Mouse (Mus musculus) limb, embryonic 12.5 days (tissue): ENCODE results near the gene Dnajb14. TPM values are rescaled to one million over a fixed set of nuclear protein-coding genes. Genes with fewer than 3 reads are reported as not detected.

Experiments
- ATAC-seq: fragments of 200-750 bp; cut with Nextera tagmentation; 2 replicates; pipeline ENCODE4 v1.8.0; 2017; ENCODE audit warnings: low read depth, moderate TSS enrichment; ENCODE audit not compliant: insufficient number of reproducible peaks, insufficient read depth, low FRiP score, low TSS enrichment
- H3K27ac ChIP-seq: fragments of 300-500 bp; sonication (generic); 2 replicates; pipeline ENCODE4 v1.5.1; 2016; ENCODE audit warnings: mild to moderate bottlenecking, moderate library complexity
- H3K27me3 ChIP-seq: fragments of 300-500 bp; sonication (generic); 2 replicates; pipeline ENCODE4 v1.6.1; 2016; ENCODE audit warnings: mild to moderate bottlenecking, moderate library complexity
- H3K36me3 ChIP-seq: fragments of 300-500 bp; sonication (generic); 2 replicates; pipeline ENCODE4 v1.6.1; 2016; ENCODE audit warnings: mild to moderate bottlenecking, moderate library complexity
- H3K4me1 ChIP-seq: fragments of 300-500 bp; sonication (generic); replicated peaks from 2 replicates; pipeline ENCODE4 v1.6.1; 2016
- H3K4me2 ChIP-seq: fragments of 300-500 bp; sonication (generic); 2 replicates; pipeline ENCODE4 v1.6.1; 2016; ENCODE audit warnings: mild to moderate bottlenecking, moderate library complexity
- H3K4me3 ChIP-seq: fragments of 300-500 bp; sonication (generic); replicated peaks from 2 replicates; pipeline ENCODE4 v1.5.1; 2016; ENCODE audit warnings: mild to moderate bottlenecking
- H3K9ac ChIP-seq: fragments of 300-500 bp; sonication (generic); replicated peaks from 2 replicates; pipeline ENCODE4 v1.6.1; 2016; ENCODE audit warnings: mild to moderate bottlenecking, moderate library complexity
- H3K9me3 ChIP-seq: fragments of 300-500 bp; sonication (generic); 2 replicates; pipeline ENCODE4 v1.6.1; 2016; ENCODE audit warnings: mild to moderate bottlenecking, moderate library complexity
- WGBS: fragments of 180-500 bp; shearing (Covaris S2); methylation state at CpG from one replicate; pipeline ENCODE4 v1.1.7; 2016; 5-methylcytosine and 5-hydroxymethylcytosine counted together
- polyA plus RNA-seq: library from polyadenylated mRNA; unstranded; fragments of >200 nt; fragmentation: Nextera tagmentation; extraction: Ambion mirVana; gene quantifications from 2 replicates; pipeline ENCODE4 v1.2.1, GENCODE M21; 2016

Gene Dnajb14
- polyA plus RNA-seq, 1 experiment from 2014 or later, result 11.0 TPM

DNA sequence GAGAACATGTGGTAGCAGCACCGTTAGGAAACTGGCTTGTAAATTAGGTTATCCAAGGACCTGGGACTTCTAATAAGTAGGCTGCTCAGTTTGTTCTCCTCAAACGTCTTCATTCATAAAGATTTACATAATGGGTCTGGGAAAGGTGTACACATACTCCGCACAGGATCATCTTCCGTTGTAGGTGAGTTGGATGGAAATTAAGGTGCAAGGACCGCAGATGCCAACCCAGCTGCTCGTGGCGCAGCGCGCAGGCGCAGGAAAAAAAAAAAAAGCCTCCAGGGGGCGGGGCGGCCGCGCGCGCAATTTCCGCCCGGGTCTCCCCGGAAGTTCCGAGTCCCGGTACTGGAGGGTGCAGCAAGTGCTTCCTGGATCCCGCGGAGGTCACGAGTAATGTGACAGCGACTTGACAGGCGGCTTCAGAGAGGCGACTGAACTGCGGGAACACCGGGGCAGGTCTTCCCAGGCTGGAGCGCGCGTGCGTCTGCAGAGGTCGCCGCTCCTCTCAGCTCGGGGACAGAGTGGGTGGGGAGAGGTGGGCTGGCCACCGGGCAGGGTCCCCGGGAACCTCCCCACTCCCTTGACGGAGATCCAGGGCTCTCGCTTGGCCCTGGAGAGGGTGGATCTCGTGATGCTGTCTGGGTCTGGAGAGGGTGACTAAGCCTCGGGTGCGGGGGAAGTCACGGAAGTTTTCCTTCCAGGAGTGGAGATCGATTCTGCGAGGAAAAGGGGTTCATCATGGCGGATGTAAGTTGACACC lies 50.9 kb downstream of the Dnajb14 start, which contains the start of gene Lamtor3:
Lamtor3 (plus strand) TSS at position 335 of the 760 bp plus-strand sequence.
- Histone ChIP-seq H3K9me3 (no peaks in the 10 kb centered on the region), H3K4me3 (peak within 1 kb of the TSS; percentile 88), H3K36me3 (peaks cover 15% of the 10 kb centered on the region; the same call in 1 of the 2 replicates), H3K27me3 (no peaks in the 10 kb centered on the region), H3K4me2 (peak within 1 kb of the TSS; percentile 63), H3K9ac (peak within 1 kb of the TSS; percentile 75), H3K27ac (peak within 1 kb of the TSS; percentile 82), H3K4me1 (peaks cover 18% of the 10 kb centered on the region)
- ATAC-seq, result peak; percentile 87
- WGBS, result under 1% methylated on average over 47 of the region's 47 CpGs

GRCm38 (mm10) chr3:137918932-137919311 lies 51.4 kb downstream of the Dnajb14 start:
- Histone ChIP-seq H3K9ac (peak overlapping the region; percentile 75), H3K36me3 (peaks cover 20% of the 10 kb centered on the region), H3K4me1 (peaks cover 18% of the 10 kb centered on the region), H3K4me2 (peak overlapping the region; percentile 63), H3K27ac (peak overlapping the region; percentile 76; the same call in 1 of the 2 replicates), H3K4me3 (peak overlapping the region; percentile 88), H3K27me3 (no peaks in the 10 kb centered on the region), H3K9me3 (no peaks in the 10 kb centered on the region)
- 19% methylated on average over 6 of the region's 6 CpGs for WGBS
- ATAC-seq, result 0 out of 2 replicates have a peak, but pooled peaks have one; percentile 27

DNA sequence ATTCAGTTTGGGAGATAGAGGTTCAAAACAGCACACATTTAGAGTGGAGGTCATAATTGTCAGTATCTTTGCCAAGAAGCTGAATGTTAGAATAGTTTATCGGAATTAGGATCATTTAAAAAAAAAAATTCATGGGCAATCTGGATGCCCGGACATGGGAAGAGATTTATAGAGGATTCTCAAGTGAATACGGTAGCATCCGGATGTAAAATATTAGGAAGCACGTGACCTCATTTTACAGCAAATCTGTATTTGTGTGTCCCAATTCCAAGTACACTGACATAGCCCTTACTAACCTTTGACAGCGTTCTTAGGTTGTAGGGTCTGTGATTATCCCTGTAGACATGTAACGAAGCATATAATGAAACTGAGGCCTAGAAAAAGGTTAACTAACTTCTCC lies 51.9 kb downstream of the Dnajb14 start:
- Histone ChIP-seq H3K4me2 (peak overlapping the region; percentile 63), H3K4me3 (peak overlapping the region; percentile 88), H3K9me3 (no peaks in the 10 kb centered on the region), H3K36me3 (peaks cover 25% of the 10 kb centered on the region), H3K27me3 (no peaks in the 10 kb centered on the region), H3K9ac (peak overlapping the region; percentile 75; the same call in 1 of the 2 replicates), H3K27ac (no peak overlapping the region), H3K4me1 (peaks cover 18% of the 10 kb centered on the region)
- no peak for ATAC-seq
- 90% methylated on average over 7 of the region's 7 CpGs for WGBS

DNA sequence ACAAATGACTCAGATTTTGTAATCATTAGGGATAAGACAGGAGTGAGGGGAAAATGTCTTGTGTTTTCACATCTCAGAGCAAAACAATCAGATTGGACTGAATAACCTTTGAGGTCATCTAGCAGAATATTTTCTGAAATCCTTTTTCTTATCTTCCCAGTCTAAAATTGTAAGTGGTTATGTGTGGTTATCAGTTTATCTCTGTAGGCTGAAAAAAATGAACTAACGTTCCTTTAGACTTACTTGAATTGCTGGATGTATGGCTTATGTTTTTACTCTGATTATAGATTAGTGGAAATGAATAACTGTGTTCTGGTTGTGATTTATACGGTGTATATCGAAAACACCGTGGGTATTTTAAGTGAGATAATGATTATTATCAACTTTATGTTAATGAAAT lies 53.1 kb downstream of the Dnajb14 start:
- ATAC-seq, result no peak
- H3K9me3 ChIP-seq, result no peaks in the 10 kb centered on the region
- H3K9ac ChIP-seq, result no peak overlapping the region
- peaks cover 18% of the 10 kb centered on the region for H3K4me1 ChIP-seq
- H3K4me2 ChIP-seq, result no peak overlapping the region
- 90% methylated on average over 4 of the region's 4 CpGs for WGBS
- peaks cover 36% of the 10 kb centered on the region for H3K36me3 ChIP-seq
- no peak overlapping the region for H3K4me3 ChIP-seq
- H3K27ac ChIP-seq, result no peak overlapping the region
- no peaks in the 10 kb centered on the region for H3K27me3 ChIP-seq

- WGBS, result 93% methylated on average over 4 of the region's 4 CpGs
- H3K36me3 ChIP-seq, result peaks cover 68% of the 10 kb centered on the region
- H3K27ac ChIP-seq, result no peak overlapping the region
Observed at GRCm38 (mm10) chr3:137927010-137927409, 59.5 kb downstream of the Dnajb14 start.

GRCm38 (mm10) chr3:137929940-137930339 lies 62.5 kb downstream of the Dnajb14 start:
- Histone ChIP-seq H3K4me1 (no peaks in the 10 kb centered on the region), H3K4me2 (no peak overlapping the region), H3K9me3 (no peaks in the 10 kb centered on the region), H3K27ac (no peak overlapping the region), H3K4me3 (no peak overlapping the region), H3K36me3 (peaks cover 49% of the 10 kb centered on the region), H3K9ac (no peak overlapping the region), H3K27me3 (no peaks in the 10 kb centered on the region)
- ATAC-seq, result no peak
- WGBS, result 93% methylated on average over 3 of the region's 3 CpGs

More at GRCm38 (mm10) chr3:137927010-137927409, 59.5 kb downstream of the Dnajb14 start:
- Histone ChIP-seq H3K9me3 (no peaks in the 10 kb centered on the region), H3K4me1 (no peaks in the 10 kb centered on the region), H3K4me2 (no peak overlapping the region), H3K9ac (no peak overlapping the region), H3K27me3 (no peaks in the 10 kb centered on the region), H3K4me3 (no peak overlapping the region)
- no peak for ATAC-seq

- H3K36me3 ChIP-seq, result peaks cover 25% of the 10 kb centered on the region
- WGBS, result 59% methylated on average over 7 of the region's 7 CpGs
- no peak for ATAC-seq
Observed at GRCm38 (mm10) chr3:137932748-137933147, 65.3 kb downstream of the Dnajb14 start.

DNA sequence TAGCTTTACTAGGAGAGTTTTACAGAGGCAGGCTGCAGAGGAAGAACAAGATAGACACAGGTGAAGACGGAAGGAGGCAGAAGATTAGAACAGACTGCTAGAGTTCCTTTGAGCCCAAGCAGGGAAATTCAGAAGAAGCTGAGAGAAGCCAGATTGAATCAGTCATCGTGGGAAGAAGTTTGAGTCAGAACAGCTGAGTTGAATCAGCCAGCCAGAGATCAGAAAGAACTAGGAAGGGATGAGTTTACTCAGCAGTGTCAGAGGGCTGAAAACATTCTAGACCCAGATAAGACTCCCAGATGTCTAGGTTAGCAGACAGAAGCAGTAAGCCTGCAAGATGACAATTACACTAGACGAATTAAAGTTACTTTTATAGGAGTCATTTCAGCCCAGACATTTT lies 66.5 kb downstream of the Dnajb14 start:
- Histone ChIP-seq H3K4me2 (no peak overlapping the region), H3K9ac (no peak overlapping the region), H3K36me3 (peaks cover 18% of the 10 kb centered on the region), H3K4me1 (no peaks in the 10 kb centered on the region), H3K27ac (no peak overlapping the region), H3K27me3 (no peaks in the 10 kb centered on the region), H3K9me3 (no peaks in the 10 kb centered on the region), H3K4me3 (no peak overlapping the region)
- ATAC-seq, result no peak
- 76% methylated on average over 3 of the region's 3 CpGs for WGBS

More at GRCm38 (mm10) chr3:137932748-137933147, 65.3 kb downstream of the Dnajb14 start:
- Histone ChIP-seq H3K4me1 (no peaks in the 10 kb centered on the region), H3K27me3 (no peaks in the 10 kb centered on the region), H3K27ac (no peak overlapping the region), H3K4me3 (no peak overlapping the region), H3K9me3 (no peaks in the 10 kb centered on the region), H3K9ac (no peak overlapping the region), H3K4me2 (no peak overlapping the region)

GRCm38 (mm10) chr3:137935570-137936525 lies 68.4 kb downstream of the Dnajb14 start:
- Histone ChIP-seq H3K9me3 (no peaks in the 10 kb centered on the region), H3K27me3 (no peaks in the 10 kb centered on the region), H3K4me3 (no peak overlapping the region), H3K9ac (no peak overlapping the region), H3K36me3 (peaks cover 3% of the 10 kb centered on the region; the same call in 1 of the 2 replicates), H3K27ac (no peak overlapping the region), H3K4me2 (no peak overlapping the region), H3K4me1 (no peaks in the 10 kb centered on the region)
- ATAC-seq, result no peak
- 56% methylated on average over 5 of the region's 5 CpGs for WGBS

DNA sequence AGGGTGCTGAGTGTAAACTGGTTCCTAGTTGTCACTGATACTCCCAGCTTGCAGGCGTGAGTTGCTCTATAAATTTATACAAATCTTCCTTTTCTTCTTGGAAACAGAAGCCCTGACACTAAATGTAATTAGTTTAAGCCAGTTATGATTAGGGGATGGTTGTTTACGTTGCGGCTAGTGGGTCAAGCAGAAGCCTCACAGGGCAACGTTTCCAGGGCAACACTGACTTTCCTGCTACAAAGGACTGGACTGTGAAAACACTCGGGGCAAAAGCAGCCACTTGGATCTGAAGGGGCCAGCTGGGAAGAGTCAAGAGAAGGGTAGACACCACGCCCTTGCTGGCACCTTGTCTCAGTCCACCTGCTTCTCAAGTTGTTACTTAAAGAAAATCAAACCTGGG lies 69.1 kb downstream of the Dnajb14 start:
- Histone ChIP-seq H3K27me3 (no peaks in the 10 kb centered on the region), H3K4me3 (no peak overlapping the region), H3K36me3 (peaks cover 3% of the 10 kb centered on the region; the same call in 1 of the 2 replicates), H3K9me3 (no peaks in the 10 kb centered on the region), H3K4me1 (no peaks in the 10 kb centered on the region), H3K4me2 (no peak overlapping the region), H3K27ac (no peak overlapping the region), H3K9ac (no peak overlapping the region)
- ATAC-seq, result no peak
- WGBS, result 54% methylated on average over 6 of the region's 6 CpGs

- no peaks in the 10 kb centered on the region for H3K27me3 ChIP-seq
- H3K9ac ChIP-seq, result no peak overlapping the region
- H3K4me1 ChIP-seq, result no peaks in the 10 kb centered on the region
- WGBS, result 45% methylated on average over 6 of the region's 6 CpGs
- H3K9me3 ChIP-seq, result no peaks in the 10 kb centered on the region
- H3K27ac ChIP-seq, result no peak overlapping the region
- peak overlapping the region; percentile 22; the same call in 1 of the 2 replicates for H3K4me2 ChIP-seq
- no peak overlapping the region for H3K4me3 ChIP-seq
- H3K36me3 ChIP-seq, result no peaks in the 10 kb centered on the region
- ATAC-seq, result no peak
Observed at GRCm38 (mm10) chr3:137938608-137939007, 71.1 kb downstream of the Dnajb14 start.
